Mouse (Mus musculus) heart, adult 2 months (tissue): Measurements from ENCODE around the gene Macrod2. TPM values are rescaled to one million over a fixed set of nuclear protein-coding genes. Genes with fewer than 3 reads are reported as not detected.

Experiments used
- DNase-seq, 2 experiments: peaks; one replicate each; pipeline ENCODE4 v3.0.0; 2021
- H3K27ac ChIP-seq: fragments of 200-600 bp; 2 replicates; pipeline ENCODE4 v1.8.1; 2022
- H3K27me3 ChIP-seq: fragments of 200-500 bp; 2 replicates; pipeline ENCODE4 v1.6.1; 2012; ENCODE audit warnings: mild to moderate bottlenecking, low read length, inconsistent platforms, mixed read lengths; ENCODE audit not compliant: control insufficient read depth, insufficient read depth
- H3K36me3 ChIP-seq: fragments of 200-500 bp; 2 replicates; pipeline ENCODE4 v1.6.1; 2012; ENCODE audit warnings: low read length, inconsistent platforms; ENCODE audit not compliant: control insufficient read depth, insufficient read depth
- H3K4me1 ChIP-seq: fragments of 200-500 bp; 2 replicates; pipeline ENCODE4 v1.6.1; 2011; ENCODE audit warnings: low read length; ENCODE audit not compliant: control insufficient read depth, insufficient read depth
- H3K4me3 ChIP-seq: fragments of 200-600 bp; 2 replicates; pipeline ENCODE4 v1.8.1; 2022
- H3K79me2 ChIP-seq: fragments of 200-500 bp; replicated peaks from 2 replicates; pipeline ENCODE4 v1.6.1; 2012; ENCODE audit warnings: mild to moderate bottlenecking, inconsistent platforms, low read length, moderate library complexity, mixed read lengths; ENCODE audit not compliant: control insufficient read depth, insufficient read depth
- H3K9ac ChIP-seq: fragments of 200-500 bp; 2 replicates; pipeline ENCODE4 v1.6.1; 2012; ENCODE audit warnings: low read depth, mild to moderate bottlenecking, control low read depth, inconsistent platforms, low read length, mixed read lengths
- CTCF ChIP-seq: fragments of 200-600 bp; IDR thresholded peaks from 2 replicates; pipeline ENCODE4 v1.8.1; 2022; ENCODE audit warnings: antibody characterized with exemption, mild to moderate bottlenecking, moderate library complexity
- EP300 ChIP-seq: fragments of 200-500 bp; IDR thresholded peaks from 2 replicates; pipeline ENCODE4 v1.6.1; 2011; ENCODE audit warnings: low read depth, low read length, control low read depth; ENCODE audit not compliant: insufficient read depth
- POLR2A ChIP-seq: fragments of 200-500 bp; IDR thresholded peaks from 2 replicates; pipeline ENCODE4 v1.6.1; 2011; ENCODE audit warnings: mild to moderate bottlenecking, low read depth, low read length, control low read depth; ENCODE audit not compliant: insufficient read depth
- WGBS: fragments of 180-500 bp; shearing (Covaris S2); methylation state at CpG from one replicate; pipeline ENCODE4 v1.1.7; 2018; 5-methylcytosine and 5-hydroxymethylcytosine counted together
- intact Hi-C: fragments of 180-260 bp; cut with DNase I; formaldehyde crosslinking; loops from one replicate; pipeline ENCODE4 v1.15.1; 2025
- polyA plus RNA-seq: library from polyadenylated mRNA; depleted of rRNA; stranded (reverse); fragments of >200 nt; gene quantifications from 2 replicates; pipeline ENCODE4 v1.2.3, GENCODE M21; 2012
- total RNA-seq, 2 experiments: library from RNA; stranded (reverse); gene quantifications; 2 replicates each; pipeline ENCODE4 v1.2.3; 2021

The Macrod2 gene
- total and polyA plus RNA-seq, 3 experiments = 2.3 to 9.7 (median 8.5) TPM

DNA sequence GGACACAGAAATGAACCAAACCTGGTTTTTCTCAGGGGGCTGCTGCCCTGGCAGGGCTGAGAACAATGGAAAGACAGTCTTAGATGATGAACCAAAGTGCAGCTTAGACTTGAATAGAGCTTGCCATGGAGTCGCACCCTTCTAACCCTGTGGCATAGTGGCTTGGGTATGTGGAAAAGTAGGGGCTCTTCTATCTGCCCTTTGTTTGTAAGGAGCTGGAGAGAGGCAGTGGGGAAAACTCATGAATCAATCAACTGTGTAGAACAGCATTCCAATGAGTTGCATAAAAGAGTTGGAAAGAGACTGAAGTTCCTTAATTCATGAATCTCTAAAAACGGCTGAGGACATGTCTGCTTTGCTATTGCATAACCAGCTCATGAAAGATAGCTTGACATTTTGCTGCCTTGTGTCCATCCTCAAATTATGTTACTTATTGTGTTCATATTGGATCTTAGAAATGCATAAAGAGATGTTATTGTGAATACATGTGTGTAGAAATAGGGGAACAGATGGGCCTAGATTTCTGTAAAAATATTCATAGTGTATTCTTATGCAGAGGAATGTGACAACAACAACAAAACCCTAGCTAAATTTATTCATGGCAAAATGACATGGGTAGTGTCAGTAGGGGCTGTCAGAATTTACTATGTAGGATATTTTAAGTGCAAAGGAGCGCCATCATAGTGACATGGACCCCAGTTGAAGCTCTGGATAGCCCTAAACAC, 197.6 kb downstream of the Macrod2 start:
- TF ChIP-seq POLR2A (no peak), CTCF (no peak), EP300 (no peak)
- H3K79me2 ChIP-seq = no peaks in the 10 kb centered on the region
- no peaks in the 10 kb centered on the region for H3K36me3 ChIP-seq
- H3K4me3 ChIP-seq = no peak overlapping the region
- H3K27ac ChIP-seq = no peak overlapping the region
- H3K27me3 ChIP-seq = no peaks in the 10 kb centered on the region
- H3K4me1 ChIP-seq = no peaks in the 10 kb centered on the region
- WGBS = 74% methylated on average over 3 of the region's 3 CpGs
- intact Hi-C loops = no loop called here
- no peak overlapping the region for H3K9ac ChIP-seq
- no peak for DNase-seq

DNA sequence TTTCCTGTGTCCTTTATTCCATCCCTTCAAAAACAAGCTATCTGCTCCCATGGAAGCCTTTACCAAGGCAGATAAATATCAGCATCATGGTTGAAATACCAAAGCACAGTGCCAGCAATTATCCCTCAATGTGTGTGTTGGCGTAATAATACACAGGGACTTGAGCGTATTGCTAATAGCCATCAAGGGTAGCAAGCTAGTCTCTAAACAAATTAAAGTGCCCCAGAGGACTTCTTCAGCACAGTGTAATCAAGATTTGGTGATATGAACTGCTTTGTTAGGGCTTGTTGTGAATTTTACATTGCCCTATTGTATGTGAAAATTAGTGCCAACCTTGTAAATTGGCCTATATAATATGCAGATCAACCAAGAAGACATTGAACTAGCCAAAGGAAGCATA, 201.8 kb downstream of the Macrod2 start:
- no peaks in the 10 kb centered on the region for H3K79me2 ChIP-seq
- TF ChIP-seq POLR2A (no peak), CTCF (no peak), EP300 (no peak)
- no peak overlapping the region for H3K9ac ChIP-seq
- H3K27ac ChIP-seq = no peak overlapping the region
- no peak overlapping the region for H3K4me3 ChIP-seq
- intact Hi-C loops = no loop called here
- WGBS = 95% methylated on average over 2 of the region's 2 CpGs
- no peaks in the 10 kb centered on the region for H3K36me3 ChIP-seq
- no peak for DNase-seq
- H3K4me1 ChIP-seq = no peaks in the 10 kb centered on the region
- no peaks in the 10 kb centered on the region for H3K27me3 ChIP-seq

- no peaks in the 10 kb centered on the region for H3K27me3 ChIP-seq
- H3K27ac ChIP-seq = no peak overlapping the region
- no peaks in the 10 kb centered on the region for H3K79me2 ChIP-seq
- WGBS = 89% methylated on average over 2 of the region's 2 CpGs
- no peaks in the 10 kb centered on the region for H3K36me3 ChIP-seq
- H3K9ac ChIP-seq = no peak overlapping the region
- no peak for DNase-seq
- intact Hi-C loops = no loop called here
- H3K4me1 ChIP-seq = no peaks in the 10 kb centered on the region
- TF ChIP-seq POLR2A = no peak
- no peak for TF ChIP-seq CTCF
- no peak for TF ChIP-seq EP300
- H3K4me3 ChIP-seq = no peak overlapping the region
Observed at GRCm38 (mm10) chr2:140615451-140615850, 220.3 kb downstream of the Macrod2 start.

DNA sequence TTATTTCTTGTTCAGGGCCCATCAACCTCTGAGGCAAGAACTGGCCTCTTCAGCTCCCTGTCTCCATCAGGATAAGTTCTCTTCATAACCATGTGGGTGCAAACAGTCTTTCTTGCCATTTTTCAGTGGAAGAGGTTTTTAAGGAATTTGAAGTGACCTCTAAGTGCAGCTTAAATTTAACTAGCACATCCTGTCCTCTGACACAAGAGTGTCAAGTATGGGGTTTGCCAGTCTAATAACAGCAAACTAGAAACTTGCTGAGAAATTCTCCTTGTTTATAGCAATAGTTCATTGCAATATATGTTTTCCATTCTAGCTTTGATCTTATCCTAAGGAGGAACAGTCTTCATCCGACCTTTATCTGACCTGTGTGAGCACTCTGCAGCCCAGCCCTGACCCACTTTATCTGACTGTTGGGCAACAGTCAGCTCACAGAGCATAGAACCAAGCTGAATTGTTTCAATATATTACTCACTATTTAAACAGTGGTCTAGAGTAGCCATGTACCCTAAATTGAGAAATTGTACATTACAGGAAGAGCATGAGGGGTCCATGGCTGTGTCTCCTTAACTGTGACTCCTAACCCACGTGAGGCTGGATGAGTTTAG, 226.7 kb downstream of the Macrod2 start:
- TF ChIP-seq EP300 = no peak
- no peak for TF ChIP-seq POLR2A
- TF ChIP-seq CTCF = no peak
- Histone ChIP-seq H3K4me1 (no peaks in the 10 kb centered on the region), H3K27ac (no peak overlapping the region), H3K27me3 (no peaks in the 10 kb centered on the region), H3K79me2 (no peaks in the 10 kb centered on the region), H3K36me3 (no peaks in the 10 kb centered on the region), H3K9ac (no peak overlapping the region), H3K4me3 (no peak overlapping the region)
- intact Hi-C loops = no loop called here
- 50% methylated on average over 2 of the region's 2 CpGs for whole genome bisulfite sequencing
- no peak for DNase-seq

DNA sequence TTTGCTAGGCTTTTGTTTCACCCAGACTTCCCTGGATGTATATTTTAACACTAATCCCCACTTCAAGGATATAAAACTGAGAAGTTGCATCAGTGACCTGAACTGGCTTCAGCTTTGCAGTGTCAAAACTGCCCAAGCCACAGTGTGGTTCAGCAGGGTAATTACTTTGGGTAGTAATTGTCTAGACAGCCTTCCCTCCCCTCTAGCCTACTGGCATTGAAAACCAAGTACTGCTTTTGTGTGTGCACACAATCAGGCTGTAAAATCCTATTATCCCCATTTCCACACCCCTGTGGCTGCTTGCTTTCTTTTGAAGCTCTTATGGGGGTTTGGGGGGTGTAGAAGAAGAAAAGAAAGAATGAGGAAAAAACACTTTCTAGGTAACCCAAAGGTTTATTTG, 258.4 kb downstream of the Macrod2 start:
- intact Hi-C loops = no loop called here
- Histone ChIP-seq H3K27ac (no peak overlapping the region), H3K4me3 (no peak overlapping the region), H3K27me3 (no peaks in the 10 kb centered on the region), H3K4me1 (no peaks in the 10 kb centered on the region), H3K9ac (no peak overlapping the region), H3K79me2 (no peaks in the 10 kb centered on the region), H3K36me3 (no peaks in the 10 kb centered on the region)
- TF ChIP-seq POLR2A (no peak), CTCF (no peak), EP300 (no peak)
- DNase-seq = no peak

GRCm38 (mm10) chr2:140653978-140654377, 258.9 kb downstream of the Macrod2 start:
- Histone ChIP-seq H3K36me3 (no peaks in the 10 kb centered on the region), H3K27me3 (no peaks in the 10 kb centered on the region), H3K4me1 (no peaks in the 10 kb centered on the region), H3K79me2 (no peaks in the 10 kb centered on the region), H3K9ac (no peak overlapping the region), H3K4me3 (no peak overlapping the region), H3K27ac (no peak overlapping the region)
- DNase-seq = no peak
- no peak for TF ChIP-seq POLR2A
- no peak for TF ChIP-seq EP300
- no peak for TF ChIP-seq CTCF
- intact Hi-C loops = no loop called here
- 90% methylated on average over 2 of the region's 2 CpGs for WGBS
